Mouse (Mus musculus): ENCODE results near the gene Esrrg.

DNA sequence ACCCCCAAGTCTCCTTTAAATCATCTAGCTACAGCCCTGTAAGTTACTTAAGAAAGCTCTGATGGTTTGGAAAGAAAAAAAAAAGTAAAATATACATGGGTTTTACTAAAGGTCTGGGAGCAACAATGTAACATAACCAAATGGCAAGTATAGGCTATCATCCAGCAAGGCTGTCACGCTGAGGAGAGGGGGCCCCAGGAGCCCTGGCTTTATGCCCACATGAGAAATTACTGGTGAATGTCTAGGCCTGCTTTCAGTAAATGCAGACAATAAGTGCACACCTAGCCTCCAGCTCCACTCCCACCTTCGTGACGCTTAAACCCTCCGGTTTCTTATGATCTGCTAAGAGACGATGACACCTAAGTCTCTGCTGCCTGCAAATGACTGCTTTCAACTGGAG lies 360.9 kb downstream of the Esrrg start:
- TF ChIP-seq BHLHE40 (IDR thresholded peaks at IDR 0.05; ENCODE audit: borderline replicate concordance, low read depth, low read length), result no peak
- no peak for TF ChIP-seq MXI1 (IDR thresholded peaks at IDR 0.05; ENCODE audit: low read depth, low read length)
- TF ChIP-seq ZNF384 (IDR thresholded peaks at IDR 0.05; ENCODE audit: low read depth, low read length), result no peak
- no peak for TF ChIP-seq KAT2A (conservative IDR thresholded peaks at IDR 0.05; ENCODE audit: low read depth, low read length)
- TF ChIP-seq CHD2 (IDR thresholded peaks at IDR 0.05; ENCODE audit: low read length), result no peak
- TF ChIP-seq POLR2A (IDR thresholded peaks at IDR 0.05; ENCODE audit: control insufficient read depth in 1 of 2, insufficient read depth in 1 of 2, low read depth in 1 of 2, low read length in 2 of 2, poor library complexity in 1 of 2), result no peak
- no peak for TF ChIP-seq HCFC1 (IDR thresholded peaks at IDR 0.05; ENCODE audit: low read depth, low read length)
- TF ChIP-seq CTCF (IDR thresholded peaks at IDR 0.05 in 2 of 3, conservative IDR thresholded peaks at IDR 0.05 in 1 of 3; ENCODE audit: control insufficient read depth in 1 of 3, insufficient read depth in 1 of 3, low read depth in 2 of 3, low read length in 3 of 3, poor library complexity in 1 of 3, severe bottlenecking in 1 of 3), result no peak
- TF ChIP-seq MEF2A (IDR thresholded peaks at IDR 0.05; ENCODE audit: extremely low read depth, insufficient replicate concordance, low read depth, low read length, poor library complexity, severe bottlenecking), result no peak
- no peak for TF ChIP-seq POLR2AphosphoS5 (IDR thresholded peaks at IDR 0.05; ENCODE audit: borderline replicate concordance, low read depth, low read length)
- TF ChIP-seq ZMIZ1 (IDR thresholded peaks at IDR 0.05; ENCODE audit: low read depth, low read length), result no peak
- no peak for TF ChIP-seq UBTF (IDR thresholded peaks at IDR 0.05; ENCODE audit: borderline replicate concordance, insufficient read depth, low read depth, low read length)
